Mouse (Mus musculus) kidney, postnatal 0 days (tissue): ENCODE results near the gene Nol4l. TPM values are rescaled to one million over a fixed set of nuclear protein-coding genes. Genes with fewer than 3 reads are reported as not detected.

Experiments
- ATAC-seq: fragments of 200-750 bp; cut with Nextera tagmentation; replicated peaks from 2 replicates; pipeline ENCODE4 v1.8.0; 2017; ENCODE audit warnings: low read depth, moderate number of reproducible peaks, moderate TSS enrichment, moderate library complexity; ENCODE audit not compliant: low FRiP score
- DNase-seq: peaks from one replicate; pipeline ENCODE4 v3.0.0-alpha.2; 2016; ENCODE audit warnings: low spot score
- H3K27ac ChIP-seq: fragments of 300-500 bp; sonication (generic); 2 replicates; pipeline ENCODE4 v1.5.1; 2014; ENCODE audit warnings: mild to moderate bottlenecking
- H3K27me3 ChIP-seq: fragments of 300-500 bp; sonication (generic); 2 replicates; pipeline ENCODE4 v1.6.1; 2014; ENCODE audit warnings: low read length, mixed read lengths; ENCODE audit not compliant: insufficient read depth
- H3K36me3 ChIP-seq: fragments of 300-500 bp; sonication (generic); 2 replicates; pipeline ENCODE4 v1.6.1; 2014; ENCODE audit warnings: low read length, mixed read lengths; ENCODE audit not compliant: insufficient read depth
- H3K4me1 ChIP-seq: fragments of 300-500 bp; sonication (generic); replicated peaks from 2 replicates; pipeline ENCODE4 v1.6.1; 2014; ENCODE audit warnings: antibody characterized with exemption, low read length, mixed read lengths; ENCODE audit not compliant: insufficient read depth
- H3K4me2 ChIP-seq: fragments of 300-500 bp; sonication (generic); 2 replicates; pipeline ENCODE4 v1.6.1; 2014; ENCODE audit warnings: mild to moderate bottlenecking, low read length, moderate library complexity, mixed read lengths
- H3K4me3 ChIP-seq: fragments of 300-500 bp; sonication (generic); replicated peaks from 2 replicates; pipeline ENCODE4 v1.5.1; 2014; ENCODE audit warnings: low read depth, low read length
- H3K9ac ChIP-seq: fragments of 300-500 bp; sonication (generic); 2 replicates; pipeline ENCODE4 v1.6.1; 2014; ENCODE audit warnings: low read depth, low read length
- H3K9me3 ChIP-seq: fragments of 300-500 bp; sonication (generic); replicated peaks from 2 replicates; pipeline ENCODE4 v1.6.1; 2016; ENCODE audit warnings: low read length, inconsistent platforms, mixed read lengths
- CTCF ChIP-seq: IDR thresholded peaks from 2 replicates; pipeline ENCODE4 v1.5.1; 2016; ENCODE audit warnings: antibody characterized with exemption, low read depth, mild to moderate bottlenecking, moderate library complexity
- WGBS: fragments of 180-500 bp; shearing (Covaris S2); extraction: QIAGEN DNeasy Blood & Tissue Kit; methylation state at CpG from one replicate; pipeline ENCODE4 v1.1.7; 2014; 5-methylcytosine and 5-hydroxymethylcytosine counted together
- polyA plus RNA-seq: library from polyadenylated mRNA; unstranded; fragments of >200 nt; fragmentation: Nextera tagmentation; extraction: Ambion mirVana; gene quantifications from 2 replicates; pipeline ENCODE4 v1.2.1, GENCODE M21; 2015

Gene Nol4l
- polyA plus RNA-seq, 1 experiment from 2014 or later, result 9.6 TPM

GRCm38 (mm10) chr2:153492573-153493392 lies 37.0 kb downstream of the Nol4l start, which contains the start of gene 4930404H24Rik:
TSS of gene 4930404H24Rik (plus strand) at chr2:153492790.
- H3K4me3 ChIP-seq, result peak within 1 kb of the TSS; percentile 58
- H3K27me3 ChIP-seq, result no peaks in the 10 kb centered on the region
- WGBS, result 1% methylated on average over 68 of the region's 83 CpGs
- no peak for TF ChIP-seq CTCF
- ATAC-seq, result peak; percentile 73
- H3K36me3 ChIP-seq, result no peaks in the 10 kb centered on the region
- H3K4me1 ChIP-seq, result peaks cover 17% of the 10 kb centered on the region
- H3K9ac ChIP-seq, result peak within 1 kb of the TSS; percentile 69
- H3K27ac ChIP-seq, result peak within 1 kb of the TSS; percentile 69
- peak within 1 kb of the TSS; percentile 99 for H3K4me2 ChIP-seq
- DNase-seq, result peak; percentile 70
- H3K9me3 ChIP-seq, result no peaks in the 10 kb centered on the region

- Histone ChIP-seq H3K4me1 (peaks cover 17% of the 10 kb centered on the region), H3K36me3 (no peaks in the 10 kb centered on the region), H3K9me3 (no peaks in the 10 kb centered on the region), H3K4me2 (peak overlapping the region; percentile 99), H3K27me3 (no peaks in the 10 kb centered on the region), H3K4me3 (peak overlapping the region; percentile 58), H3K27ac (peak overlapping the region; percentile 69), H3K9ac (peak overlapping the region; percentile 69)
- WGBS, result under 1% methylated on average over 24 of the region's 24 CpGs
- ATAC-seq, result 0 out of 2 replicates have a peak, but pooled peaks have one; percentile 5
- no peak for DNase-seq
- TF ChIP-seq CTCF, result no peak
These were observed 37.6 kb downstream of the Nol4l start for GRCm38 (mm10) chr2:153492179-153492517.

GRCm38 (mm10) chr2:153491512-153492178 lies 38.1 kb downstream of the Nol4l start:
- ATAC-seq (no peak), DNase-seq (no peak)
- no peak overlapping the region for H3K9ac ChIP-seq
- peak overlapping the region; percentile 99 for H3K4me2 ChIP-seq
- H3K4me3 ChIP-seq, result peak overlapping the region; percentile 58
- H3K4me1 ChIP-seq, result peaks cover 17% of the 10 kb centered on the region
- no peak for TF ChIP-seq CTCF
- H3K27ac ChIP-seq, result no peak overlapping the region
- no peaks in the 10 kb centered on the region for H3K9me3 ChIP-seq
- H3K36me3 ChIP-seq, result no peaks in the 10 kb centered on the region
- WGBS, result 13% methylated on average over 18 of the region's 18 CpGs
- H3K27me3 ChIP-seq, result no peaks in the 10 kb centered on the region

GRCm38 (mm10) chr2:153490940-153491339 lies 38.8 kb downstream of the Nol4l start:
- no peak for ATAC-seq
- Histone ChIP-seq H3K4me1 (peaks cover 17% of the 10 kb centered on the region), H3K27me3 (no peaks in the 10 kb centered on the region), H3K4me3 (no peak overlapping the region), H3K9me3 (no peaks in the 10 kb centered on the region), H3K27ac (no peak overlapping the region), H3K9ac (no peak overlapping the region), H3K36me3 (no peaks in the 10 kb centered on the region), H3K4me2 (no peak overlapping the region)
- 28% methylated on average over 5 of the region's 5 CpGs for WGBS
- no peak for DNase-seq
- TF ChIP-seq CTCF, result no peak

GRCm38 (mm10) chr2:153490116-153490515 lies 39.7 kb downstream of the Nol4l start:
- Histone ChIP-seq H3K27me3 (no peaks in the 10 kb centered on the region), H3K4me1 (peaks cover 17% of the 10 kb centered on the region), H3K9ac (no peak overlapping the region), H3K9me3 (no peaks in the 10 kb centered on the region), H3K4me2 (no peak overlapping the region), H3K4me3 (no peak overlapping the region), H3K36me3 (no peaks in the 10 kb centered on the region), H3K27ac (no peak overlapping the region)
- ATAC-seq (no peak), DNase-seq (no peak)
- TF ChIP-seq CTCF, result no peak
- 88% methylated on average over 1 of the region's 1 CpGs for WGBS

- H3K27me3 ChIP-seq, result no peaks in the 10 kb centered on the region
- ATAC-seq, result no peak
- H3K36me3 ChIP-seq, result no peaks in the 10 kb centered on the region
- 73% methylated on average over 4 of the region's 4 CpGs for WGBS
- H3K4me2 ChIP-seq, result no peak overlapping the region
- H3K27ac ChIP-seq, result no peak overlapping the region
- H3K4me1 ChIP-seq, result peaks cover 8% of the 10 kb centered on the region; the same call in 1 of the 2 replicates
- no peak overlapping the region for H3K4me3 ChIP-seq
- no peak for DNase-seq
- TF ChIP-seq CTCF, result no peak
- no peak overlapping the region for H3K9ac ChIP-seq
- no peaks in the 10 kb centered on the region for H3K9me3 ChIP-seq
These were observed 45.7 kb downstream of the Nol4l start for GRCm38 (mm10) chr2:153484071-153484470.
